Mouse (Mus musculus) forebrain, embryonic 13.5 days (tissue): ENCODE results near the gene Epc2. TPM values are rescaled to one million over a fixed set of nuclear protein-coding genes. Genes with fewer than 3 reads are reported as not detected.

Experiments used
- ATAC-seq: fragments of 200-750 bp; cut with Nextera tagmentation; 2 replicates; pipeline ENCODE4 v1.8.0; 2017
- H3K27ac ChIP-seq: fragments of 300-500 bp; sonication (generic); 2 replicates; pipeline ENCODE4 v1.5.1; 2015; ENCODE audit warnings: inconsistent platforms, mild to moderate bottlenecking, moderate library complexity
- H3K27me3 ChIP-seq: fragments of 300-500 bp; sonication (generic); 2 replicates; pipeline ENCODE4 v1.6.1; 2015; ENCODE audit warnings: mild to moderate bottlenecking, inconsistent platforms
- H3K36me3 ChIP-seq: fragments of 300-500 bp; sonication (generic); 2 replicates; pipeline ENCODE4 v1.6.1; 2015; ENCODE audit warnings: mild to moderate bottlenecking, inconsistent platforms; ENCODE audit not compliant: poor library complexity, severe bottlenecking
- H3K4me1 ChIP-seq: fragments of 300-500 bp; sonication (generic); 2 replicates; pipeline ENCODE4 v1.6.1; 2015; ENCODE audit warnings: inconsistent platforms
- H3K4me2 ChIP-seq: fragments of 300-500 bp; sonication (generic); 2 replicates; pipeline ENCODE4 v1.6.1; 2015; ENCODE audit warnings: inconsistent platforms, mild to moderate bottlenecking, moderate library complexity
- H3K4me3 ChIP-seq: fragments of 300-500 bp; sonication (generic); 2 replicates; pipeline ENCODE4 v1.5.1; 2015; ENCODE audit warnings: mild to moderate bottlenecking, inconsistent platforms
- H3K9ac ChIP-seq: fragments of 300-500 bp; sonication (generic); 2 replicates; pipeline ENCODE4 v1.6.1; 2015; ENCODE audit warnings: mild to moderate bottlenecking, inconsistent platforms
- H3K9me3 ChIP-seq: fragments of 300-500 bp; sonication (generic); replicated peaks from 2 replicates; pipeline ENCODE4 v1.6.1; 2016; ENCODE audit warnings: inconsistent platforms
- WGBS: fragments of 180-500 bp; shearing (Covaris S2); methylation state at CpG from one replicate; pipeline ENCODE4 v1.1.7; 2015; 5-methylcytosine and 5-hydroxymethylcytosine counted together
- polyA plus RNA-seq: library from polyadenylated mRNA; unstranded; fragments of >200 nt; fragmentation: Nextera tagmentation; extraction: Ambion mirVana; gene quantifications from 2 replicates; pipeline ENCODE4 v1.2.1, GENCODE M21; 2015

Gene Epc2
- 14.4 and 14.7 TPM in 2 replicates for polyA plus RNA-seq

DNA sequence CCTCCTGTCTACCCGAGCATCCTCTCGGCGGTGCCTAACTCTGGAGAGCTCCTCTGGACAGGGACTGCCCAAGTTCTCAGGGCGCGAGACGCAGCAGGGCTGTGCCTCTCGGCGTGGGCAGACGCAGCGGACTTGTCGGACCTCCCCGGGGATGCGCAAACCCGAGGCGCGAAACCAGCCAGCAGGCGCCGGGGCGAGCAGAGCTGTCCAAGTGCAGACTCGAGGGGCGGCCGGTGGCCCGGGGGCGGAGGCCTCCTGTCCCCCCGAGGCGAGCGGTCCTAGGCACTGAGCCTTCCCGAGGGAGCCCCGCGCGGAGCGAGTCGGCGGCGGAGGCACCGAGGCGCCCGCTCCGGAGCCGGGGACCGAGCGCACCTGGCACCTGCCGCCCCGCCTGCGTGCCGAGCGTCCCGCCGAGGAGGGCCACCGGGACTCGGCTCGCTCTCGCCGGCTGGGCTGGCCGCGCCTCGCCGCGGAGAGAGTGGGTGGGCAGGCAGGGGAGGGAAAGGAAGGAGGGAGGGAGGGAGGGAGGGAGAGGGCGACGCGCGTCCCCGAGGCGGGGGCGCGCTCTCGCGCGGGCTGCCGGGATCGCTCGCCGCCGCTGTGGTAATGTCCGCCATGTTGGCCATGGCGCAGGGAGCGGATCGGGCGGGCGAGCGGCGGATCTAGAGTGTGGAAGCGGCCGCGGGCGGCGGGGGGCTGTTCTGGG, at the start of gene Epc2:
Gene Epc2, plus strand, starts transcription at position 556 of the 706 bp plus-strand sequence.
- H3K4me3 ChIP-seq = peak within 1 kb of the TSS; percentile 88
- peaks cover 42% of the 10 kb centered on the region for H3K4me1 ChIP-seq
- ATAC-seq = peak; percentile 82
- under 1% methylated on average over 57 of the region's 88 CpGs for WGBS
- peak within 1 kb of the TSS; percentile 100 for H3K27ac ChIP-seq
- no peaks in the 10 kb centered on the region for H3K36me3 ChIP-seq
- no peaks in the 10 kb centered on the region for H3K27me3 ChIP-seq
- peak within 1 kb of the TSS; percentile 85 for H3K9ac ChIP-seq
- no peaks in the 10 kb centered on the region for H3K9me3 ChIP-seq
- peak within 1 kb of the TSS; percentile 74 for H3K4me2 ChIP-seq

GRCm38 (mm10) chr2:49405954-49406353, 45.3 kb upstream of the Epc2 start:
- WGBS = 38% methylated on average over 2 of the region's 2 CpGs
- H3K4me2 ChIP-seq = no peak overlapping the region
- no peak overlapping the region for H3K4me3 ChIP-seq
- no peak overlapping the region for H3K9ac ChIP-seq
- H3K36me3 ChIP-seq = no peaks in the 10 kb centered on the region
- H3K4me1 ChIP-seq = no peaks in the 10 kb centered on the region
- H3K27ac ChIP-seq = no peak overlapping the region
- H3K27me3 ChIP-seq = no peaks in the 10 kb centered on the region
- ATAC-seq = no peak
- H3K9me3 ChIP-seq = no peaks in the 10 kb centered on the region

- WGBS = 85% methylated on average over 5 of the region's 5 CpGs
- ATAC-seq = no peak
- no peak overlapping the region for H3K4me3 ChIP-seq
- H3K27me3 ChIP-seq = no peaks in the 10 kb centered on the region
- H3K36me3 ChIP-seq = no peaks in the 10 kb centered on the region
- no peak overlapping the region for H3K9ac ChIP-seq
- H3K4me2 ChIP-seq = no peak overlapping the region
- H3K4me1 ChIP-seq = no peaks in the 10 kb centered on the region
- no peak overlapping the region for H3K27ac ChIP-seq
- H3K9me3 ChIP-seq = no peaks in the 10 kb centered on the region
These were observed 39.6 kb upstream of the Epc2 start for GRCm38 (mm10) chr2:49411685-49412084.

DNA sequence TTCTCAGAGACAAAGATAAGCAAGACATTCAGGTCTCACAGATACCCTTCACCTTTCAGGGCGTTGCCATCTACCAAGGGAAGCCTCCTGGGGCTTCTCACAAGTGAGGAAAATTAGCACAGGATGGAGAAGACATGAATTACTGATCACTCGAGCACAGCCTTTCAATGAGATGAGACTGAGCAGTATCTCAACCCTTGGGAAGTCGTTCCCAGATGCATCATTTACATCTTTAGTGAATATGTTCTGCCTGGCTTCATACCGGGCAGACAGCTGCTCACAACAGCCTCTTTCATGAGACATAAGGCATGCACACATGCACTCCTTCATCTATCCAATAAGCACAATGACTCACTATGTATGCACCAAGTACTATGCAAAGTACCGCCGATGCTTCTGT, 38.7 kb upstream of the Epc2 start:
- Histone ChIP-seq H3K4me2 (no peak overlapping the region), H3K4me1 (no peaks in the 10 kb centered on the region), H3K9me3 (no peaks in the 10 kb centered on the region), H3K36me3 (no peaks in the 10 kb centered on the region), H3K27me3 (no peaks in the 10 kb centered on the region), H3K4me3 (no peak overlapping the region), H3K9ac (no peak overlapping the region), H3K27ac (no peak overlapping the region)
- WGBS = 77% methylated on average over 6 of the region's 6 CpGs
- no peak for ATAC-seq

GRCm38 (mm10) chr2:49415868-49416267, 35.4 kb upstream of the Epc2 start:
- WGBS = 76% methylated on average over 3 of the region's 3 CpGs
- no peaks in the 10 kb centered on the region for H3K36me3 ChIP-seq
- no peak overlapping the region for H3K27ac ChIP-seq
- no peaks in the 10 kb centered on the region for H3K9me3 ChIP-seq
- H3K27me3 ChIP-seq = no peaks in the 10 kb centered on the region
- H3K9ac ChIP-seq = no peak overlapping the region
- no peak for ATAC-seq
- no peak overlapping the region for H3K4me2 ChIP-seq
- no peaks in the 10 kb centered on the region for H3K4me1 ChIP-seq
- H3K4me3 ChIP-seq = no peak overlapping the region

DNA sequence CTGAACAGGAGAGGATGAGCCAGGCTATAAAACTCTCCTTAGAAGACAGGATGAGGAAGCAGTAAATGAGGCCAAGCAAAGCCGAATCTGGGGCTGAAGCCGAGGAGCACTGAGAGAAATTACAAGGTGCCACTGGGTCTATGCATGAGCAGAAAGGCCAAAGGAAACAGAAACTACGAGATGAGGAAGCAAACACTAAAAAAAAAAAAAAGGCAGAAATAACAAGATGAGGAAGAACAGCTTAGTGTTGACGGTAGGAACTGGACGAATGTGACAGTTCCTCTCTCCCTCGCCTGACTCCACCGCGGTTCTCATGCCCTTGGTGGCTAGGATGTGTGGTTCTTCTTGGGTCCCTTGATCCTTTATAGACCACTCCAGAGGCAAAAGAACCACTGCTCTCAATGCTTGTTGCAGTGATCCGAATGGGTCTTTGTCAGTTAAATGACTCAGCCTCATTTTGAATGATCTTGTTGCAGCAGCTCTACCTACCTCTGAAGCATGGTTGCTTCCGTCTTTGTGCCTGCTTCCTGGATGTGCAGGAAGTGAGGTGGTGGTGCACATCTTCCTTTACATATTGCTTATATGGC, 34.2 kb upstream of the Epc2 start:
- Histone ChIP-seq H3K4me3 (no peak overlapping the region), H3K36me3 (no peaks in the 10 kb centered on the region), H3K27ac (no peak overlapping the region), H3K9me3 (no peaks in the 10 kb centered on the region), H3K27me3 (no peaks in the 10 kb centered on the region), H3K9ac (no peak overlapping the region), H3K4me1 (no peaks in the 10 kb centered on the region), H3K4me2 (no peak overlapping the region)
- 87% methylated on average over 10 of the region's 10 CpGs for WGBS
- ATAC-seq = no peak

DNA sequence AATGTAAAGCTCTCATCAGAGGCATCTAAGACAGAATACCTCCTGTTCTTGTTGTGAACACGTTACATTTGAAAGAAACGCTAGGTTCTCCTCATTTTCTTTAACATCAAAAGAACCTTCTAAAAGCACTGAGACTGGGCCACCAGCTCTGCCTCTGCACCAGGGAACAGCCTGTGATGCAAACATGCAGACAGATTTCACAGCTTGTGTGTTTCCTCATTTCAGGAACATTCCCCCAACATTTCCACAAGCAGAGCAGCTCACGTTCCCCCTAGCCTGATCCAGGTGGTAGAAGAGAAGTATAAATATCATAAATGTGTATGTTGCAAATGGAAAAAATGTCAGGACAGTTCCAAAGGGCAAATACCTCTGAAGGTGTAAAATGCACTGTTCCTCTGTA, 30.9 kb upstream of the Epc2 start:
- Histone ChIP-seq H3K4me2 (no peak overlapping the region), H3K27me3 (no peaks in the 10 kb centered on the region), H3K9me3 (no peaks in the 10 kb centered on the region), H3K27ac (no peak overlapping the region), H3K9ac (no peak overlapping the region), H3K4me3 (no peak overlapping the region), H3K4me1 (no peaks in the 10 kb centered on the region), H3K36me3 (no peaks in the 10 kb centered on the region)
- no peak for ATAC-seq
- 89% methylated on average over 3 of the region's 3 CpGs for WGBS

GRCm38 (mm10) chr2:49423857-49424256, 27.4 kb upstream of the Epc2 start:
- Histone ChIP-seq H3K36me3 (no peaks in the 10 kb centered on the region), H3K27me3 (no peaks in the 10 kb centered on the region), H3K4me1 (no peaks in the 10 kb centered on the region), H3K4me3 (no peak overlapping the region), H3K4me2 (no peak overlapping the region), H3K27ac (no peak overlapping the region), H3K9ac (no peak overlapping the region), H3K9me3 (no peaks in the 10 kb centered on the region)
- ATAC-seq = no peak
- WGBS = 77% methylated on average over 2 of the region's 2 CpGs

DNA sequence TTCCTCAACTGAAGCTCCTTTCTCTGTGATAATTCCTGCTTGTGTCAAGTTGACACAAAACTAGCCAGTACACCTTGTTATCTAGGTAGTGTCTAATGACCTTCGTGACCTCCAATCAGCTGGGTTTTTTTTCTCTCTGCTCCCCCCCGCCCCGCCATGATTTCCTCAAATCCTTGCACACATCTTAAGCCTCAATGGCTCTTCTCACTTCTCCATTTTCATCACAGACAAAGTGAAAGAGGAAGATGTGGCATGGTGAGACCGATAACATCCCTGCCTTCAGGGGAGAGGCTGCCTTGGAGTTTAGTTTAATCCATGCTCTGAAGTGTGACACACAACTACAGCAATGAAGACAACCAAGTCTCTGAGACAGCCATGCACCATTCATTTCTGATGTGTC, 26.5 kb upstream of the Epc2 start:
- H3K4me3 ChIP-seq = no peak overlapping the region

DNA sequence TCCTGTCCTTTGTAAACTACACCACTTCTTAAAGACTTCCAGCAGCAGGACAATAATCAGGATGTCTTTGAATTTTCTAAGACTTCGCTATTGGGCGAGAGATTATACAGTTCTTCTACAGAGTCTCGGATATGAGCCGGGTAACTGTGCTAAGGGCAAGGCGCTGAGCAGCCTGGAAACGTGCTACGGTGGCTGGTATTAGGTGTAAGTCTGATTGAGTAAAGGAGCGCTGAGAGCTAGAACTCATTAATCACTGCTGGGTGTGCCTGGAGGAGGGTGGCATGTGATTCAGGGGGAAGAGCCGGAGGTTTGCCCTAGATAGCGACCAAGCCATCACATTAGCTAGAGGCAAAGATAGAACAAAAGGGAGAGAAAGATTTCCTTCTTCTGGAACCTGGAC, 25.1 kb upstream of the Epc2 start:
- Histone ChIP-seq H3K36me3 (no peaks in the 10 kb centered on the region), H3K27me3 (no peaks in the 10 kb centered on the region), H3K9ac (no peak overlapping the region), H3K4me2 (no peak overlapping the region), H3K4me3 (no peak overlapping the region), H3K27ac (no peak overlapping the region), H3K4me1 (no peaks in the 10 kb centered on the region), H3K9me3 (no peaks in the 10 kb centered on the region)
- WGBS = 85% methylated on average over 10 of the region's 10 CpGs
- ATAC-seq = no peak

More for the DNA sequence above, 26.5 kb upstream of the Epc2 start:
- H3K27me3 ChIP-seq = no peaks in the 10 kb centered on the region
- no peak for ATAC-seq
- no peak overlapping the region for H3K27ac ChIP-seq
- 92% methylated on average over 4 of the region's 4 CpGs for WGBS
- H3K4me2 ChIP-seq = no peak overlapping the region
- H3K9me3 ChIP-seq = no peaks in the 10 kb centered on the region
- no peaks in the 10 kb centered on the region for H3K36me3 ChIP-seq
- H3K4me1 ChIP-seq = no peaks in the 10 kb centered on the region
- H3K9ac ChIP-seq = no peak overlapping the region

GRCm38 (mm10) chr2:49431015-49431414, 20.3 kb upstream of the Epc2 start:
- H3K27me3 ChIP-seq = no peaks in the 10 kb centered on the region
- ATAC-seq = no peak
- 90% methylated on average over 1 of the region's 1 CpGs for WGBS

DNA sequence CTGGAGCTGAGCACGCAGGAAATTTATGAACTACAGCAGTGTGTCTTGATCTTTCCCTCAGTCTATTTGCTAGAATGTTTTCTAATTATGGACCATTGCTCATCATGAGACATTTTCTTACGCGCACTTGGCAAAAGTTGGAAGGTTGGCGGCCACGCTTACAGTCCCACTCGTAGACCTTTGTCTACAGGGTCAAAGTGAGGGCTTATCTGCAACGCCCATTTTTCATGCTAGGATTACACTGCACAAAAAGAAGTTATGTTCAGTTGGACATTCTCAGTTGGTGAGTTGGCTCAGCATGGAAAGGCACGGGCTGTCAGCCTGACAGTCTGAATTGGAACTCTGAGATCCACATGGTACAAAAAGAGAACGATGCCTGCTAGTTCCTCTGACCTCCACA, 18.1 kb upstream of the Epc2 start:
- no peaks in the 10 kb centered on the region for H3K27me3 ChIP-seq
- no peak overlapping the region for H3K4me2 ChIP-seq
- WGBS = 78% methylated on average over 9 of the region's 9 CpGs

More at GRCm38 (mm10) chr2:49431015-49431414, 20.3 kb upstream of the Epc2 start:
- H3K36me3 ChIP-seq = no peaks in the 10 kb centered on the region
- H3K9me3 ChIP-seq = no peaks in the 10 kb centered on the region
- no peak overlapping the region for H3K4me2 ChIP-seq
- no peak overlapping the region for H3K9ac ChIP-seq
- no peak overlapping the region for H3K27ac ChIP-seq
- H3K4me3 ChIP-seq = no peak overlapping the region
- no peaks in the 10 kb centered on the region for H3K4me1 ChIP-seq

GRCm38 (mm10) chr2:49446238-49446637, 5.0 kb upstream of the Epc2 start:
- Histone ChIP-seq H3K9me3 (no peaks in the 10 kb centered on the region), H3K4me1 (peaks cover 23% of the 10 kb centered on the region), H3K9ac (no peak overlapping the region), H3K27ac (no peak overlapping the region), H3K27me3 (no peaks in the 10 kb centered on the region), H3K36me3 (no peaks in the 10 kb centered on the region), H3K4me3 (no peak overlapping the region), H3K4me2 (no peak overlapping the region)
- no peak for ATAC-seq
- WGBS = 68% methylated on average over 2 of the region's 2 CpGs

More for the DNA sequence above, 18.1 kb upstream of the Epc2 start:
- Histone ChIP-seq H3K36me3 (no peaks in the 10 kb centered on the region), H3K27ac (no peak overlapping the region), H3K4me3 (no peak overlapping the region), H3K4me1 (no peaks in the 10 kb centered on the region), H3K9ac (no peak overlapping the region), H3K9me3 (no peaks in the 10 kb centered on the region)
- ATAC-seq = no peak
